Mouse (Mus musculus): ENCODE data around the gene Serpina9.
"Not testable (repeated sequence)": the region's sequence is repeated elsewhere in the genome, so short reads cannot be mapped to it uniquely, and the experiment has no call there.

Gene Serpina9

GRCm38 (mm10) chr12:103989857-103990256 is 23.7 kb downstream of the Serpina9 start, which contains the start of gene Serpina11:
Gene Serpina11, minus strand, starts transcription at chr12:103989957.
- DNase-seq (ENCODE audit: low read depth, low spot score) = no peak

GRCm38 (mm10) chr12:103989514-103989767 is 24.1 kb downstream of the Serpina9 start:
- no peak for DNase-seq (ENCODE audit: low read depth, low spot score)

GRCm38 (mm10) chr12:103988754-103989513 is 24.6 kb downstream of the Serpina9 start:
- DNase-seq (ENCODE audit: low read depth, low spot score) = no peak

GRCm38 (mm10) chr12:103985868-103986267 is 27.7 kb downstream of the Serpina9 start:
- no peak for DNase-seq (ENCODE audit: low read depth, low spot score)

- peak; percentile 63 for DNase-seq (ENCODE audit: low read depth, low spot score)
Observed at GRCm38 (mm10) chr12:103984935-103985334, 28.6 kb downstream of the Serpina9 start.

- DNase-seq (ENCODE audit: low read depth, low spot score) = no peak
Observed at GRCm38 (mm10) chr12:103981646-103982360, 31.8 kb downstream of the Serpina9 start.

GRCm38 (mm10) chr12:103978294-103978693 is 35.3 kb downstream of the Serpina9 start:
- DNase-seq (ENCODE audit: low read depth, low spot score) = no peak

GRCm38 (mm10) chr12:103977846-103978245 is 35.7 kb downstream of the Serpina9 start:
- no peak for DNase-seq (ENCODE audit: low read depth, low spot score)

- DNase-seq (ENCODE audit: low read depth, low spot score) = no peak
Observed at GRCm38 (mm10) chr12:103977060-103977459, 36.5 kb downstream of the Serpina9 start.

- DNase-seq (ENCODE audit: low read depth, low spot score) = no peak
Observed at GRCm38 (mm10) chr12:103971080-103971479, 42.5 kb downstream of the Serpina9 start.

- DNase-seq (ENCODE audit: low read depth, low spot score) = peak; percentile 0
Observed at GRCm38 (mm10) chr12:103969577-103970116, 43.9 kb downstream of the Serpina9 start.

GRCm38 (mm10) chr12:103966761-103967160 is 46.8 kb downstream of the Serpina9 start:
- no peak for DNase-seq (ENCODE audit: low read depth, low spot score)

- DNase-seq (ENCODE audit: low read depth, low spot score) = no peak
Observed at GRCm38 (mm10) chr12:103963288-103963687, 50.3 kb downstream of the Serpina9 start.

GRCm38 (mm10) chr12:103962860-103963259 is 50.7 kb downstream of the Serpina9 start:
- DNase-seq (ENCODE audit: low read depth, low spot score) = no peak

- DNase-seq (ENCODE audit: low read depth, low spot score) = no peak
Observed at GRCm38 (mm10) chr12:103962337-103962736, 51.2 kb downstream of the Serpina9 start.

GRCm38 (mm10) chr12:103961716-103962115 is 51.8 kb downstream of the Serpina9 start:
- DNase-seq (ENCODE audit: low read depth, low spot score) = no peak

- no peak for DNase-seq (ENCODE audit: low read depth, low spot score)
Observed at GRCm38 (mm10) chr12:103958798-103959197, 54.8 kb downstream of the Serpina9 start, which contains the start of gene Serpina1e. Gene Serpina1e, minus strand, starts transcription at chr12:103958975.

GRCm38 (mm10) chr12:103956555-103956954 is 57.0 kb downstream of the Serpina9 start:
- DNase-seq (ENCODE audit: low read depth, low spot score) = not testable (repeated sequence)

- not testable (repeated sequence) for DNase-seq (ENCODE audit: low read depth, low spot score)
Observed at GRCm38 (mm10) chr12:103952972-103953371, 60.6 kb downstream of the Serpina9 start.

GRCm38 (mm10) chr12:103946243-103946642 is 67.3 kb downstream of the Serpina9 start:
- DNase-seq (ENCODE audit: low read depth, low spot score) = no peak
